Mouse (Mus musculus) ES-E14 (cell line): ENCODE data around the gene Mgmt.

ENCODE experiments used
- CHD2 ChIP-seq: IDR thresholded peaks from 2 replicates; pipeline ENCODE4 v1.6.1; 2014; ENCODE audit warnings: mild to moderate bottlenecking, low read depth, low read length, inconsistent platforms
- HCFC1 ChIP-seq: IDR thresholded peaks from 2 replicates; pipeline ENCODE4 v1.6.1; 2012; ENCODE audit warnings: low read length, inconsistent platforms, borderline replicate concordance; ENCODE audit not compliant: insufficient read depth
- MAFK ChIP-seq: IDR thresholded peaks from 2 replicates; pipeline ENCODE4 v1.6.1; 2014; ENCODE audit warnings: mild to moderate bottlenecking, low read depth, low read length, inconsistent platforms; ENCODE audit not compliant: insufficient read depth
- ZC3H11A ChIP-seq: IDR thresholded peaks from 2 replicates; pipeline ENCODE4 v1.6.1; 2012; ENCODE audit warnings: low read depth, mild to moderate bottlenecking, inconsistent platforms, low read length, borderline replicate concordance

DNA sequence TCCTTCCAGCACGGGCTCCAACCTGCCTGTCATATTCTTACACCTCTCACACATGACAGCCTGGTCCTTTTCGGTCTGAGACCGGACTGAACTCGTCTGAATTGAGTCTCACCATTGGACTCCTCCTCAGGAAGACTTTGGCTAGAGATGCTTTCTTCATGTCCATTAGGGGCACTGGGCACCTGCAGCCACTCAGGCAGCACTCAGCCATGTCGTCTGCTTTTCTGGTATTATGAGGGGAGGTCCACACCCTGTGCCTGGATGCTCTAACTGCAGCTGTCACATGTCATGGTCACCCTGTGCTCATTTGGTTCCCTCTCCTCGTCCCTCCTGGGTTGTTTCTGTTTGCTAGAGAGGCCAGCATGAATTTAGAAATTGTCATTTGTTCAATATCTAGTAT lies 27.8 kb downstream of the Mgmt start:
- TF ChIP-seq ZC3H11A (no peak), MAFK (no peak), HCFC1 (no peak), CHD2 (no peak)
